Mouse (Mus musculus) stomach, postnatal 0 days (tissue): ENCODE results near the gene Ssrp1.

Experiments used
- CTCF ChIP-seq: IDR thresholded peaks from 2 replicates; pipeline ENCODE4 v1.5.1; 2016; ENCODE audit warnings: antibody characterized with exemption, low read depth, mild to moderate bottlenecking, moderate library complexity
- EP300 ChIP-seq: optimal IDR thresholded peaks from 2 replicates; pipeline ENCODE3; 2016; ENCODE audit warnings: antibody characterized with exemption

DNA sequence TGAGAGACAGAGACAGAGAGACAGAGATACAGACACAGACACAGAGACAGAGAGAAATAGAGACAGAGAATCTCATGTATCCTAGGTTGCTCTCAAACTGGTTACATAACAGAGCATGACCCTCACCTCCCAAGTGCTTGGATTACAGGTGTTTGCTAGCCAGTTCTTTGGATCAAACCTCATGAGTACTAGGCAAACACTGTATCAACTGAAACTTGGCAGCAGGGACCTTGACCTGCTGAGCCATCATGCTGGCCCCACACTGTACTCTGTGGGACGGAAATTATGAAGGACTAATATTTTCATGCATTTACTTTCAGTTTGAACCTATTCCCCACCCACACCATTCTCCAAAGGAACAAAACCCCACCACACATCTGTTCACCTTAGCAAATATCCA lies 56.3 kb downstream of the Ssrp1 start:
- TF ChIP-seq CTCF (no peak), EP300 (no peak)
